Mouse (Mus musculus) cerebellum, adult 8-10 months (tissue): ENCODE measurements around the gene Braf.
"Not testable (repeated sequence)": the region's sequence is repeated elsewhere in the genome, so short reads cannot be mapped to it uniquely, and the experiment has no call there.

Source experiments
- DNase-seq: peaks from one replicate; pipeline ENCODE4 v3.0.0; 2022

Gene Braf

GRCm38 (mm10) chr6:39724866-39725711 is at the start of gene Braf:
Gene Braf, minus strand, starts transcription at chr6:39725463.
- DNase-seq, result peak; percentile 84

GRCm38 (mm10) chr6:39775029-39775428 is 49.8 kb upstream of the Braf start:
- DNase-seq, result no peak

- DNase-seq, result no peak
These were observed 32.0 kb upstream of the Braf start for GRCm38 (mm10) chr6:39757229-39757628.

- DNase-seq, result no peak
These were observed 24.6 kb upstream of the Braf start for GRCm38 (mm10) chr6:39749881-39750280.

- DNase-seq, result no peak
These were observed 21.8 kb upstream of the Braf start for GRCm38 (mm10) chr6:39747094-39747493.

- DNase-seq, result no peak
These were observed 20.2 kb upstream of the Braf start for GRCm38 (mm10) chr6:39745456-39745855.

GRCm38 (mm10) chr6:39739698-39740097 is 14.4 kb upstream of the Braf start:
- DNase-seq, result not testable (repeated sequence)

- DNase-seq, result no peak
These were observed 2.8 kb upstream of the Braf start for GRCm38 (mm10) chr6:39728095-39728494.

- DNase-seq, result no peak
These were observed 886 bp upstream of the Braf start for GRCm38 (mm10) chr6:39726149-39726548.

GRCm38 (mm10) chr6:39724542-39724865 is 759 bp downstream of the Braf start:
- no peak for DNase-seq

- peak; percentile 11 for DNase-seq
These were observed 1.2 kb downstream of the Braf start for GRCm38 (mm10) chr6:39724071-39724470.

GRCm38 (mm10) chr6:39718567-39718966 is 6.7 kb downstream of the Braf start:
- no peak for DNase-seq

GRCm38 (mm10) chr6:39717049-39717448 is 8.2 kb downstream of the Braf start:
- DNase-seq, result no peak

GRCm38 (mm10) chr6:39714341-39714740 is 10.9 kb downstream of the Braf start:
- DNase-seq, result no peak

GRCm38 (mm10) chr6:39713399-39713798 is 11.9 kb downstream of the Braf start:
- no peak for DNase-seq

GRCm38 (mm10) chr6:39705625-39706024 is 19.6 kb downstream of the Braf start:
- no peak for DNase-seq

- peak; percentile 14 for DNase-seq
These were observed 32.1 kb downstream of the Braf start for GRCm38 (mm10) chr6:39693126-39693525.

GRCm38 (mm10) chr6:39686839-39687238 is 38.4 kb downstream of the Braf start:
- DNase-seq, result not testable (repeated sequence)

- DNase-seq, result no peak
These were observed 43.5 kb downstream of the Braf start for GRCm38 (mm10) chr6:39681795-39682194.

GRCm38 (mm10) chr6:39680524-39680923 is 44.7 kb downstream of the Braf start:
- no peak for DNase-seq

- DNase-seq, result no peak
These were observed 47.0 kb downstream of the Braf start for GRCm38 (mm10) chr6:39678241-39678640.

GRCm38 (mm10) chr6:39675081-39675480 is 50.2 kb downstream of the Braf start:
- no peak for DNase-seq

GRCm38 (mm10) chr6:39611296-39611695 is 114.0 kb downstream of the Braf start:
- DNase-seq, result no peak

GRCm38 (mm10) chr6:39610207-39610606 is 115.1 kb downstream of the Braf start:
- DNase-seq, result no peak

- DNase-seq, result no peak
These were observed 117.9 kb downstream of the Braf start for GRCm38 (mm10) chr6:39607365-39607764.
